Mouse (Mus musculus) heart, embryonic 14.5 days (tissue): ENCODE data around the gene Hoxa5. TPM values are rescaled to one million over a fixed set of nuclear protein-coding genes. Genes with fewer than 3 reads are reported as not detected.

Source experiments
- ATAC-seq: fragments of 200-750 bp; cut with Nextera tagmentation; 2 replicates; pipeline ENCODE4 v1.8.0; 2017; ENCODE audit warnings: low read depth, moderate TSS enrichment; ENCODE audit not compliant: insufficient number of reproducible peaks, insufficient read depth, low FRiP score
- H3K27ac ChIP-seq, 2 experiments: fragments of 200-500 bp in 1 of 2; fragments of 300-500 bp in 1 of 2; sonication (generic) in 1 of 2; replicated peaks in 1 of 2; 2 replicates each; pipeline ENCODE4 v1.5.1; 2012 to 2014; ENCODE audit warnings: low read depth in 2 of 2, low read length in 2 of 2, control low read depth in 1 of 2, mild to moderate bottlenecking in 1 of 2, mixed read lengths in 1 of 2; ENCODE audit not compliant: control insufficient read depth in 1 of 2, insufficient read depth in 1 of 2
- H3K27me3 ChIP-seq: fragments of 300-500 bp; sonication (generic); 2 replicates; pipeline ENCODE4 v1.6.1; 2014; ENCODE audit warnings: mild to moderate bottlenecking, low read length, control low read depth; ENCODE audit not compliant: control insufficient read depth, insufficient read depth
- H3K36me3 ChIP-seq: fragments of 300-500 bp; sonication (generic); 2 replicates; pipeline ENCODE4 v1.6.1; 2014; ENCODE audit warnings: mild to moderate bottlenecking, control low read depth, low read length, mixed read lengths; ENCODE audit not compliant: control insufficient read depth, insufficient read depth
- H3K4me1 ChIP-seq, 2 experiments: fragments of 200-500 bp in 1 of 2; fragments of 300-500 bp in 1 of 2; sonication (generic) in 1 of 2; 2 replicates each; pipeline ENCODE4 v1.6.1; 2012 to 2014; ENCODE audit warnings: low read length in 2 of 2, control low read depth in 1 of 2, mixed read lengths in 1 of 2; ENCODE audit not compliant: control insufficient read depth in 2 of 2, insufficient read depth in 2 of 2
- H3K4me2 ChIP-seq: fragments of 300-500 bp; sonication (generic); 2 replicates; pipeline ENCODE4 v1.6.1; 2014; ENCODE audit warnings: mild to moderate bottlenecking, low read length
- H3K4me3 ChIP-seq, 2 experiments: fragments of 200-500 bp in 1 of 2; fragments of 300-500 bp in 1 of 2; sonication (generic) in 1 of 2; 2 replicates each; pipeline ENCODE4 v1.5.1; 2012 to 2014; ENCODE audit warnings: low read length in 2 of 2, mild to moderate bottlenecking in 2 of 2, control low read depth in 1 of 2, low read depth in 1 of 2, moderate library complexity in 1 of 2; ENCODE audit not compliant: control insufficient read depth in 1 of 2, insufficient read depth in 1 of 2
- H3K9ac ChIP-seq: fragments of 300-500 bp; sonication (generic); 2 replicates; pipeline ENCODE4 v1.6.1; 2014; ENCODE audit warnings: mild to moderate bottlenecking, low read length
- H3K9me3 ChIP-seq: fragments of 300-500 bp; sonication (generic); 2 replicates; pipeline ENCODE4 v1.6.1; 2016; ENCODE audit warnings: low read length, control low read depth; ENCODE audit not compliant: control insufficient read depth
- WGBS: fragments of 180-500 bp; shearing (Covaris S2); extraction: QIAGEN DNeasy Blood & Tissue Kit; methylation state at CpG from one replicate; pipeline ENCODE4 v1.1.7; 2014; 5-methylcytosine and 5-hydroxymethylcytosine counted together
- polyA plus RNA-seq: library from polyadenylated mRNA; unstranded; fragments of >200 nt; fragmentation: Nextera tagmentation; extraction: Ambion mirVana; gene quantifications from 2 replicates; pipeline ENCODE4 v1.2.1, GENCODE M21; 2014

The Hoxa5 gene
- polyA plus RNA-seq, 1 experiment from 2014 or later: 1.3 TPM

DNA sequence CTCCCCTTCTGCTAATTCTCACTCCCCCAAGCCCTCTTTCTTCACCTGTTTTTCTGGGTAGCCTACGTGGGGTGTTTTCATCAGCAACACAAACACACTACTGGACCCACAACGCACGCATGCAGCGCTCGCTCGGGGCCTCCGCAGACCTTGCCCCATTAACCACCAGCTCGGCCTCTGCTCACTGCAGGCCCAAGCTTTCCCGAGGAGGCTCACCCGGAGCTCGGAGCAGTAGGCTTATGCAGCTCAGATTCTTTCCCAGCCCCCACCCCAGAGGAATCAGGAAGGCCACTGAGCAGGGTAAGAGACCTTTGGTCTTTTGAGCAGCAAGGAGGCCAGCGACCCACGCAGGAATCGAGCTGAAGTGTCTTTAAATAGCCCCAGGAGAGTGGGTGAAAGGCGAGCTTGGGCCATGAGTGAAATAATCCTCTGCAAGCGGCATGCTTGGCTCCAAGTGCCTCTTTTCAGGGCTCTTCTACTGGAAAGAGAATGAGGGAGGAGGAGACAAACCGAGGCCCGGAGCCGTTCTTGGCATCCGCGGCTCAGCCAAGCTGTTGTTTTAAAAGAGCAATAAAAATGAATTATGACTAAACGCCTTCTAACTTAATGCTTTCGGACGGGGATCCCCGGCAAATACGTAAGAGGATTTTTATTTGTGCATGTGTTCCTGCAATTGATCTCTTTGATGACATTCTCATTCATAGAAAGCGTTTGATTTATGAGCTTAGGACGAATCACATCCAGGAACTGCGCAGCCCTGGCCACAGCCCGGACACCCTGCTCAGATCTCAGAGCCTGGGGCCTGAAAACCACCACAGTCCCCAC, 43.7 kb downstream of the Hoxa5 start:
- Histone ChIP-seq H3K4me2 (peak overlapping the region; percentile 44), H3K4me3 (peak overlapping the region; percentile 12 to 67; a peak in 3 of 4 replicates), H3K36me3 (no peaks in the 10 kb centered on the region), H3K27me3 (peaks cover 100% of the 10 kb centered on the region), H3K9me3 (no peaks in the 10 kb centered on the region), H3K9ac (peak overlapping the region; percentile 52; the same call in 1 of the 2 replicates), H3K4me1 (peaks cover 4 to 15% of the 10 kb centered on the region in 2 experiments; a peak in 3 of 4 replicates), H3K27ac (0 out of 4 replicates have a peak overlapping the region, but pooled peaks of 1 of the 2 experiments have one; percentile 28)
- ATAC-seq: no peak
- WGBS: 11% methylated on average over 30 of the region's 30 CpGs

DNA sequence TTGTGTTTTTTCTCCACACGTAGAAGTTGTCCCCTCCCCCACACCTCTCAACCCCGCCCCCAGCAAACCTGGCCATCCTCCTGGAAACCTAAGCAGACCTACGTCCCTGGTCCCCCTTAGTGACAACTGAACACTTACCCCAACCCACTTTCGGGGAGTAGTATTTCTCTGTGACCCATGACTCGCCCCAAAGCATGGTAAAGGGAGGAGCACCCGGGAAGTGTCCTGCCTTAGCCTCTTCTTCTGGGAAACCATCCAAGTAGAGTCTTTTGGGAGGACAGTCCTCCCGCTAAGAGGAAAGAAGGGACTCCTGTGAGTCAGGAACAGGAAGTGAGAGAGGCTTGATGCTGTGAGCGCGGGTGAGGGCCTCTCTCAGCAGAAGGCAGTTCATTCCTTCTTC, 44.4 kb downstream of the Hoxa5 start:
- H3K27me3 ChIP-seq: peaks cover 100% of the 10 kb centered on the region
- H3K4me3 ChIP-seq: peak overlapping the region; percentile 10 to 67; a peak in 3 of 4 replicates
- ATAC-seq: no peak
- no peaks in the 10 kb centered on the region for H3K9me3 ChIP-seq
- H3K4me1 ChIP-seq: peaks cover 4 to 15% of the 10 kb centered on the region in 2 experiments; a peak in 3 of 4 replicates
- H3K27ac ChIP-seq: no peak overlapping the region
- 8% methylated on average over 8 of the region's 9 CpGs for WGBS
- H3K4me2 ChIP-seq: peak overlapping the region; percentile 99
- 0 out of 2 replicates have a peak overlapping the region, but pooled peaks have one; percentile 52 for H3K9ac ChIP-seq
- no peaks in the 10 kb centered on the region for H3K36me3 ChIP-seq

DNA sequence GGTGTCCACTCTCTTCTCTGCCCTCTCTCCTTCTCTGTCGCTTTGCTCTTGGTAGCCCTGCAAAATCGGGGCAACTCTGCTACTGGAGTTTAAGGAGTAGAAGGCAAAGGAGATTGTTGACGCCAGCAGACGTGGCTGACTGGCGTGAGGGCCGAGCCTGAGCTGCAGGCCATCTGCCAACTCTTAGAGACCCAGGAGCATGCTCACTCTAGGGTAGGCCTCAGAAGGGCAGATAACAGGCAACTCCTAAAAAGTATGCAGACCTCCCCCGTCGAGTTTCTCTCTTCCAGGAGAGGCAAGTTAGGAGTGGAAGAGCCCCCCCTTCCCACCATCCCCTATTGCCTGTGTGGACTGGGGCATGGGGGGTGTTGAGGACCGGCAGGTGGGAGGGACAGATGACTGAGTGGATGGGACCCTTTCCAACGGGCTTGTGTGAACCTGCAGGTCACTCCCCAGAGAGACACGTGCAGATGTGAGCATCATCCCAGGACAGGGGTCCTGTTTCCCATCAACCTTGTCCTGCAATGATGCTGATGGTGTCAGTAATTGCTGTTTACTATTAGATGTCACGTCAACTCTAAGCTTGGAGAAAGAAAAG, 45.1 kb downstream of the Hoxa5 start:
- no peaks in the 10 kb centered on the region for H3K9me3 ChIP-seq
- peaks cover 100% of the 10 kb centered on the region for H3K27me3 ChIP-seq
- peak; percentile 27; the same call in 1 of the 2 replicates for ATAC-seq
- peak overlapping the region; percentile 55 to 67 for H3K27ac ChIP-seq
- peaks cover 4 to 15% of the 10 kb centered on the region in 2 experiments; a peak in 3 of 4 replicates for H3K4me1 ChIP-seq
- H3K4me3 ChIP-seq: peak overlapping the region; percentile 63 to 67
- no peaks in the 10 kb centered on the region for H3K36me3 ChIP-seq
- peak overlapping the region; percentile 67 for H3K9ac ChIP-seq
- WGBS: 7% methylated on average over 12 of the region's 12 CpGs
- H3K4me2 ChIP-seq: peak overlapping the region; percentile 99

DNA sequence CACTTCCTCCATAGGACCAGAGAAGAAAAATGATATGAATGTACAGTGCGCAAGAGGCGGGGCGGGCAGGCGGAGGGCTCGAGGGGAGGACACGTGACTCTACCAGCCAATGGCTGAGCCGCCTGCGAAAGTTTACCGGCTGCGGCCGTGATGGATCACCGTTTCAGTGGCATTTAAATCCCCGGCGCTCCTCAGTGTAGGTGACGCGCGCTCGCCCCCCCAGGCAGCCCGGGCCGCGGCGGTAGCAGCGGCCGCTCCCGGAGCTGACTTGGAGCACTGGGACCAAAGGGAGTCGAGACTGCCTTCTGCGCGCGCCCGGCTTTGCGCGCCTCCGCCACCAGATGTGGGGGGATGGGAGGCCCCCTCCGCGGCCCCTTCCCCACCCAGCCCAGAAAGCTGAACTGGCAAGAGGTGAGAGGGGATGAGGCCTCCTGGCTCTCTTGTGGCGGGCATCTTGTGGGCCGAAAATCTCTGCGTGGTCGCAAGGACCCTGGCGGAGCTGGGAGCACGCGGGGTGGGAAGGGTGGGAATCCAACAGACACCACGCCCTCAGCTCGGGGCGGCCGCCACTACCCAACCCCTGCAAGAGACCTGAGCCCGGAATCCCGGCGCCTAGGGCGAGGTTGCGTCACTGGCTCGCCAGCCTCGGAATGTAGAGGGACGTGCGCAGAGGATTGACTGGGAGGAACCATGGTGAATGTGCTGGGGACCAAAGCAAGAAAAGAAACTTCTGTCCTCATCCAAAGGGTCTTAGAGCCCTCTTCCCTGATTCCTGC, 45.9 kb downstream of the Hoxa5 start, which contains the start of gene Hoxa1:
Hoxa1 (minus strand) TSS at position 42 of the 776 bp plus-strand sequence.
- Histone ChIP-seq H3K27ac (peak within 1 kb of the TSS; percentile 55 to 67), H3K9me3 (no peaks in the 10 kb centered on the region), H3K36me3 (no peaks in the 10 kb centered on the region), H3K27me3 (peaks cover 100% of the 10 kb centered on the region), H3K4me3 (peak within 1 kb of the TSS; percentile 63 to 67), H3K4me1 (peaks cover 3 to 15% of the 10 kb centered on the region in 2 experiments; a peak in 3 of 4 replicates), H3K4me2 (peak within 1 kb of the TSS; percentile 99), H3K9ac (peak within 1 kb of the TSS; percentile 67)
- 1% methylated on average over 52 of the region's 55 CpGs for WGBS
- ATAC-seq: peak; percentile 67

DNA sequence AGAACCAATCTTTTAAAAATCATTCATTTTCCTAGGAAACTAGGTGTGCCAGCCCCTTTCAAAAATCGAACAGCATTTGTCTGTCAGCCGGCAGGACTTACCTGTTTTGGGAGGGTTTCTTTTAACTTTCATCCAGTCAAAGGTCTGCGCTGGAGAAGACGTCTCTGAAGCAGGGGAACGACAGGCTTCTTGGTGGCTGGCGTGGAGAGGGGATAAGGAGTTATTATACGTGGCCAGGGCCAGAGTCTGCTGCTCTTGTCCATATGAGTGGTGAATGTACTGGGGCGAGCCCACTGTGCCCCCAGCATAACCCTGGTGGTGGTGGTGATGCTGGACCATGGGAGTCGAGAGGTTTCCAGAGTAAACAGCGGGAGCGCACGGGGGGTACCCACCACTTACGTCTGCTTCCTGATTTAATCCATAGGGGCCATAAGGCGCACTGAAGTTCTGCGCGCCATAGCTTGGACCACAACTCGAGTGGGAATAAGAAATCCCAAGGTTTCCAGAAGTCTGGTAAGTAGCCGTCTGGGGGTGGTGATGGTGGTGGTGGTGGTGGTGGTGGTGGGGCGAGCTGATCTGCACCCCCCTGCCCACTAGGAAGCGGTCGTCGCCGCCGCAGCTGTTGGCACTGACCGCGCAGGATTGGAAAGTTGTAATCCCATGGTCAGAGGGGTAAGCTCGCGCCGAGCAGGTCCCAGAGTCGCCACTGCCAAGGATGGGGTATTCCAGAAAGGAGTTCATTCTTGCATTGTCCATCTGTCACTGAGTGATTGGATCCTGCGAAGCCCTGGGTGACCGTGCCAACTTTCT, 46.7 kb downstream of the Hoxa5 start:
- ATAC-seq: no peak
- Histone ChIP-seq H3K9ac (peak overlapping the region; percentile 9; the same call in 1 of the 2 replicates), H3K4me3 (peak overlapping the region; percentile 63 to 67), H3K4me2 (peak overlapping the region; percentile 99), H3K27ac (no peak overlapping the region), H3K36me3 (no peaks in the 10 kb centered on the region), H3K4me1 (peaks cover 0 to 15% of the 10 kb centered on the region in 2 experiments; a peak in 3 of 4 replicates), H3K9me3 (no peaks in the 10 kb centered on the region), H3K27me3 (peaks cover 100% of the 10 kb centered on the region)
- under 1% methylated on average over 32 of the region's 32 CpGs for WGBS

DNA sequence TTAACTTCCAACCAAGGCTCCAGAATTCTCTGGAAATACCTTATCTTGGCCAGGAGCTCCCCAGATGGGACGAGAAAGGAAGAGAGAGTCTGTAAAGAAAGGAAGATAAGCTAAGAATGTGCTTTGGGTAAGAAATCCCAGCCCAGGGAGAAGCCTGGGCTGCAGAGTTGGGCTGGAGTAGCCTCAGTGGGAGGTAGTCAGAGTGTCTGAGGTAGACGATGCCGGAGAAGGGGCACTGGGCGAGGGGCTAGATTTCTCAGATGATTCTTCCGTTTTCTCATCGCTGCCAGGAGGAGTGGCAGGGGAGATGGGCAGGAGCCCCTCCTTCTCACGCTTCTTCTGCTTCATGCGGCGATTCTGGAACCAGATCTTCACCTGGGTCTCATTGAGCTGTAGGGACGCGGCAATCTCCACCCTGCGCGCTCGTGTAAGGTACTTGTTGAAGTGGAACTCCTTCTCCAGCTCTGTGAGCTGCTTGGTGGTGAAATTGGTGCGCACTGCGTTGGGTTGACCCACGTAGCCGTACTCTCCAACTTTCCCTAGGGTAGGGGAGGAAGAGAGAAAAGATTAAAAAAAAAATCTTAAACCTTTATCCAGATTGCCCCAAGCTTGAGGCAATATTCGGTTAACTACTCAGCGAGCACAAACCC, 47.7 kb downstream of the Hoxa5 start:
- Histone ChIP-seq H3K4me1 (peaks cover 0 to 15% of the 10 kb centered on the region in 2 experiments; a peak in 3 of 4 replicates), H3K4me2 (peak overlapping the region; percentile 99; the same call in 1 of the 2 replicates), H3K4me3 (peak overlapping the region; percentile 63 to 67; a peak in 2 of 4 replicates), H3K36me3 (no peaks in the 10 kb centered on the region), H3K9me3 (no peaks in the 10 kb centered on the region), H3K27me3 (peaks cover 100% of the 10 kb centered on the region), H3K27ac (no peak overlapping the region), H3K9ac (no peak overlapping the region)
- ATAC-seq: no peak
- WGBS: 3% methylated on average over 20 of the region's 20 CpGs
